Mouse (Mus musculus): ENCODE results near the gene Smarcad1.
A peak's percentile ranks its signal among the peaks of the same experiment; 100 is the strongest.

Gene Smarcad1

DNA sequence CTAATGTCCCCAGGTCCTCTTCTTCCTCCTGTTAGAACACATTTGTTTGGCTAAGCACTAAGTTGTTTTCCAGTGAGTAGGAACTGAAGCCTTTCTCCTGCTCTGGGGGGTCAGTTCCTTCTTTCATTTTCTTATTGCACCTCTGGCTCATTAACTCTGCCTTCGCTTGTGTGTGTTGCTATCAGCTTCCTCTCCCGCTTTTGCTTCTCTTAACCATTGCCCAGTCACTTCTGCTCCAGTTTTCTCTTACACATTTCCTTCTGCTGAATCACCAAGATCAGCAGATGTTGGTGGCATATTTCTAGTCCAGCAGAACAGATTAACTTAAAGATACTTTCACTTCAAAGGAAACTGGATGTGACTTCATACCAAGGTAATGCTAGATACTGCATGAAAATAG, 72.5 kb downstream of the Smarcad1 start:
- DNase-seq (ENCODE audit: low spot score) = peak; percentile 9

DNA sequence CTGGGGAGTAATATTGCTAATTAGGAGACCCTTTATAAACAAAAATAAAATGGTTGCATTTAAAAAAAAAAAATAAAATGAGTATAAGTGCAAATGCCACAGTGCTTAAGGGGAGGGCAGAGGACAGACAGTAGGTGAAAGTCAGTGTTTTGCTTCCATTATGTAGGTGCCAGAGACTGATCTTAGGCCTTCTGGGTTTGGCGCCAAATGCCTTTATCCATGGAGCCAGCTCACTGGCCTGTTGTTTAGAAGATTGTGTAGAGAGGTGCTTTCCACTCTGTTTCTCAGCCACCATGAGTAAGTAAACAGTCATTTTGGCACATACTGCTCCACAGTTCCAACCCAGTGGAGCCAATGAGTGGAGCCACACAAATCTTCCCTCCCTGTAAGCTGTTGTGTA, 75.2 kb downstream of the Smarcad1 start:
- DNase-seq (ENCODE audit: low spot score) = no peak

DNA sequence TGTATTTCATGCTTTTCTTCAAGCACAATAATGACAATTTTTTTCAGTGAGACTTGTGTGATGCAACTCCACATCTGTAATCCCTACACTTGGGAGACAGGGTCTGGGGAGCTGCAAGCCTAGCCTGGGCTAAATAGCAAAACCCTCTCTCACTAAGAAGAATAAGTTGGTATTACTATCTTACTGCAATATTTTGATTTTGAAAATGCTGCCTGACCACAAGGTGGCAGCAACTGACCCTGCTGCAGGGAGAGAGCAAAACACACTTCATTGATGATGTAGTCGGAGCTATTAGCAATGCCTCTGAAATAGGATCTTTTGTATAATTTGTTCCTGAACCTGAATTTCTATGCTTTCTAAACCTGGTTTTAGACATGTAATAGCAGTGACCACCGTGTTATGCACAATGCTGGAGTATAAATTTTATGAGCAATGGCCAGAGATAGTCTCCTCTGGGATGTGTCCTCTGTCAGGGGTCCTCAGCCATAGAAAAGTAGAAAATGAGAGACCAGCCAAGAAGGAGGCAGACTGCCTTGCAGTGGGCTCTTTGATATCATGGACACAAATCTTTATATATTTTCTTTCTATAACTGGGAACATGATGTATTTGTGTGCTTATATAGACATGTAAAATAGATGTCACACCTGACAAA, 83.8 kb downstream of the Smarcad1 start:
- peak; percentile 25 for DNase-seq (ENCODE audit: low spot score)

DNA sequence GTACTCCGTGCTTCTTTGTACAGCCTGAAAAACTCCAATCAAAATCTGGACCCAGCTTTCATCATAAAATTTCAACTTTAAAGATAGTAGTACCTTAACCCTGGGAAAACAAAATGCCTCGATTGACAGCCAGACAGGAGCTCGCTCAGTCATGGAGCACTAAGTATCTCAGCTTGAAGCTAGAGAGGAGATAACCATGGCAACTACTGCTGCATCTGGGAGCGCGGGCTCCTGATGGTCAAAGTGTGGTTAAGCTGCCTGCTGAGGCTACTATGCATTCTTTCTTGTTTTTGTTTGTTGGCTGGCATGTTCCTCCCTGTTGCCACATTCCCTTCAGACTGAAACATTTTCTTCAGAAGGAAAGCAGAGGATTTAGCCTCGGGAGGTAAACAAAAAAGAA, 90.0 kb downstream of the Smarcad1 start:
- DNase-seq (ENCODE audit: low spot score) = no peak

DNA sequence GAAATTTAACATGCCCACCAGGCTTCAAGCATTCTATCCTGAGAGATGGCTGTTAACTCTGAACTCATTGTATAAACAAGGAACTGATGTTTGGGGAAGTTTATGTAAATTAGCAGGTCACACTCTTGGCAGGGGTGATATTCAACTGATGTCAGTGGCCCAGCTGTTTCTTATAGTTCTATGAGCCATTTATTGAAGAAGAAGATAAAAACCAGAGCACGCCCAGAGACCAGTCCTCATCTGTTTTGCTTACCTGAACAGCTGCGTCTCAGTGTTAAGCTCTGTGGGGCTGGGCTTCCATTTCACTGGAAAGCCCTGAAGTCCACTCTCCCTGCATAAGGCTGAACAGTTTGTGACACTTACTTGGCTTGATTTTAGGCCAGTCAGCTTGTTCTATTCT, 95.4 kb downstream of the Smarcad1 start:
- no peak for DNase-seq (ENCODE audit: low spot score)

DNA sequence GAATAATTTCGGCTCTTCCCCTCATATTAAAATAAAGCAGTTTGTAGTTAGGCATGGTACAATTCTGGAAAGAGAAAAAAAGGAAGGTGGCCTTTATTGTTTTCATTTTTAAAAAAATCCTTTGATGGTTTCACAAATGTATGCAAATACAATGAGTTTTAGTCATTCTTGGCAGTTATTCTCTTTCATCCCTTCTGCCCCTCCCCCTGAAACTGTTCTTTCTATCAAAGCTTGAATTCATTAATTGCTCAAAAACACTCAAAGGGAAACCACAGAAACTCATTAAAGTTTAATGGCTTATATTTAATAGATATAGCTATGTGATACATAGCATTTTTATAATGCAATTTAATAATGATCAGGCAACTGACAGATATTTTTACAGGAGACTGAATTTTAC, 95.9 kb downstream of the Smarcad1 start:
- DNase-seq (ENCODE audit: low spot score) = no peak

DNA sequence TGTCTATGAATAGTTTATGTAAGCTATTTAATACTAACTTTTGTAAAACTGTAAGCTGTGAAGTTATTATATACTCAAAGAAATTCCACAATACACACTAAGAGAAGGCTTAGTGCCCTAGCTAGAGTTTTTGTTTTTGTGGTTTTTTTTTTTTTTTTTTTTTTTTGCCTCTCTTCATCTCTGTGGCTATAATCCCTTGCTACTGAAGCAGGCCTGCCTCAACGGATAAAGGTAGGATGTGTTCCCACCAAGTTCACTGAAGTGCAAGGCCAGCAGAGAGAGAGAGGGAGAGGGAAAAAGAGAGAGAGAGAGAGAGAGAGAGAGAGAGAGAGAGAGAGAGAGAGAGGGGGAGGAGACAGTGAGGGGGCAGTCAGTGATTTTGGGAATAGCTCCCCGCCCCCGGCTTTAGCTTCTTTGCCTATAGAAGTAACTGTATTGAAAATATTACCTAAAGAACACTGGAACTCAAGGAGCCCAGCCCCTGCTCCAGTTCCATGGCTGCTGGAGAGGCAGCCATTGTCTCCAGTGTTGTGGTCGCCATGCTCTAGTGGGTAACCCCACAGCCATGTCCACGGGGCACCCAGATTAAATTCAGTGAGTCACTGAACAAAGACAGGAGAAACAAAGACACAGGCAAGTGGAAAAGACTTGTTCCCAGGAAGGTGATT, 97.8 kb downstream of the Smarcad1 start:
- DNase-seq (ENCODE audit: low spot score) = no peak

DNA sequence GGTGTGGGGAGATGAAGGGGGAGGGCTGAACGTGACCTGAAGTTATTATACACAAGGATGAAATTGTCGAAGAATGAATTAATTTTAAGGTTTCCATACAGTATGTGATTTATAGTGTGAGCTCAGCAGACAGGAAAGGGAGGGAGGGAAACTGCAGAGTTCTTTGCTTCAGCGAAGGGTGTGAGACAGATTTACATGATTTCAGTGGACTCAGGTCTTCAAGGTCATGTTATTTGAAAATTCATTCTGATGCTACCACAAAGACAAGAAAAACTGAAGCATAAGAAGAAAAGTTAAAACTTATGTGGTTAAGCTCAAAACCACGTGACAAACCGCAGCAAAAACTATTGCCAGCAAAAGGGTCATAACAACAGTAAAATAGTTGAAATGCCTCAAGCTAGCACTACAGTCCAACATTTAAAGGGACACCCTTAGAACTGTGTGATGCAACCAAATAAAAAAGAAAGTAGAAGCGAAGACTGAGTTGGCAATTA, 98.4 kb downstream of the Smarcad1 start:
- DNase-seq (ENCODE audit: low spot score) = no peak

DNA sequence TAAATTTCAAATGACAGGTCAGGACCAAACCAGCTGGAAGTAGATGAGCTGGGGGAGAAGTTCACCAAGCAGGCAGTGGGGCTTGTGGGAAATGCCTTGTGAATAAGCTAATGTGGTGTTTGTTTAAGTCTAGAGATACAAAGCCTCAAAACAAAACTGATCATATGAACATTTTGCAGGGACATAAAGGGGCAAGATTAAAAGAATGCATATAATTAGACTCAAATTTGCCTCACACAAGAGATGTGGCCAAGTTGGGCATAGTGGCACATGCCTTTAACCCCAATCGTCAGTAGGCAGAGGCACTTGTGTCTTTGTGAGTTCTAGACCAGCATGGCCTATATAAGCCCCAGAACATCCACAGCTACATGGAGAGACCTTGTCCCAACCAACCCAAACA, 99.9 kb downstream of the Smarcad1 start:
- no peak for DNase-seq (ENCODE audit: low spot score)

DNA sequence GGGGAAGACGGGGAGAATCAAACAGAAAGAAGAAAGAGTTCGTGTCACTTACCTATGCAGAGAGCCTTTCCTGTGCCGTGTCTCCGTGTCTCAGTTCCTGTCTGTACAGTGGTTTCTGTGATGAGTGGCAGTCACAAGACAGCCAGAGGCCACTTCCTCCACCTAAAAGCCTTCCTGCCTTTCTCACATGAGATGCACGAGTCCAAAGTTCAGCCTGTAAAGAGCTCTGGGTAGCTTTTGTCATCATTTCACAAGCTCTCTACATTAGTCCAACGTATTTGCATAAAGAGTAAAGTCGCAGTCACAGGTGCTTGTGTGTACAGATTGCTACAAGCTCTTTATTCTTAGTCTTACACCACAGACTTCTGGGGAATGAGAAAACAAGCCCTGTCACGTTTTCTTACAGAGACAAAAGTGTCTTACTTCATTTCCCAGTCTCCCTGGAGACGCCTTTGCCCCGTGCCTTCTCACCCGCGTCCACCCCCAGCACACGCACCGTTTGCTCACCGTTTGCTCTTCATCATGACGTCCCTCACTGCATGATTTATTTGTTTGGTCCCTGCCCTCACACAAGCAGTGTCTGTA, 102.3 kb downstream of the Smarcad1 start, which contains the start of gene Hpgds:
Hpgds (minus strand) TSS at position 288 of the 585 bp plus-strand sequence.
- peak; percentile 41 for DNase-seq (ENCODE audit: low spot score)

DNA sequence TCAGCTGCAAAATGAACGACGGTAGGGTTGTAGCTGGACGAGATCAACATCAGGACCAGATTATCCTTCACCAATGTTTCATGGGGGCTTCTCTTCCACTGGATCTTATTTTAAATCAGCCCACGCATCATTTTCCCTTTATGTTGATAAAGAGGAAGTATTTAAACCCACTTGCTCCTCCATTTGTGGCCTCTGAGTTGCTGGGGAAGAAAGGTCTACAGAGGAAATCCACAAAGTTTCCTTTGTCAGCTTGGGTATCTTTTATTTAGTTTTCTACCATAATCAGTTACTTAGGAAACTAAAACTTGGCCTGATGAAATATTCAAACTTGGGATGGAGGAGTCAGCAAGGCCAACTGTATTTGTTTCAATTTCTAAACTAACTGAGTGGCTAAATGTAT, 104.0 kb downstream of the Smarcad1 start:
- DNase-seq (ENCODE audit: low spot score) = no peak

DNA sequence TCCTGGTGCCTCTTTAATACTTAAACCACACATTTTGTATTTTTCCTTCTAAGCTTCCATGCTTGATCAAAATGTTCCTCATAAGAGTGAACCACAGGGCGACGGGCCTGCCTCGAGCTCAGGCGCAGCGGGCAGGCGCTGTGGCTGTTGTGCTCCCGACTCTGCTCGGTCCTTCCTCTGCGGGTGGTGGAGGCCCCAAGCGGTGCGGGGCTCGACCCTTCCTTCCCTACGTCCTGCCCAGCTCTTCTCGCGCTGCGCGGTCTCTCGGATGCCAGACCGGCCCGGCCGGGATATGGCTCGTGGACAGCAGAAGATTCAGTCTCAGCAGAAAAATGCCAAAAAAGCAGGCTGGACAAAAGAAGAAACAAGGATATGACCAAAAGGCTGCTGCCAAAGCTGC, 108.3 kb downstream of the Smarcad1 start:
- no peak for DNase-seq (ENCODE audit: low spot score)

DNA sequence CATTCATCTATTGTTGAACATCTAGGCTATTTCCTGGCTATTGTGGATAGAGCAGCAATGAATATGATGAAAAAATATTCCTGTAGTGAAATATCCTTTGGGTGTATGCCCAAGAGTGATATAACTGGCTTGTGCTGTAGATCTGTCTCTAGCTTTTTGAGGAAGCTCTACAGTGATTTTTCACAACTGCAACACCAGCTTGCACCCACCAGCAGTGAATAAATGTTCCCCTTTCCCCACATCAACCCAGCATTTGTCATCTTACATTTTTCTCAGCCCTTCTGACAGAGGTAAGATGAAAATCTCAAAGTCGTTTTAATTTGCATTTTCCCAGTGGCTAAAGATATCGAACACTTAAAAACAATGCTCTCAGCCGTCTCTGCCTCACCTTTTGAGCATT, 111.2 kb downstream of the Smarcad1 start:
- no peak for DNase-seq (ENCODE audit: low spot score)

DNA sequence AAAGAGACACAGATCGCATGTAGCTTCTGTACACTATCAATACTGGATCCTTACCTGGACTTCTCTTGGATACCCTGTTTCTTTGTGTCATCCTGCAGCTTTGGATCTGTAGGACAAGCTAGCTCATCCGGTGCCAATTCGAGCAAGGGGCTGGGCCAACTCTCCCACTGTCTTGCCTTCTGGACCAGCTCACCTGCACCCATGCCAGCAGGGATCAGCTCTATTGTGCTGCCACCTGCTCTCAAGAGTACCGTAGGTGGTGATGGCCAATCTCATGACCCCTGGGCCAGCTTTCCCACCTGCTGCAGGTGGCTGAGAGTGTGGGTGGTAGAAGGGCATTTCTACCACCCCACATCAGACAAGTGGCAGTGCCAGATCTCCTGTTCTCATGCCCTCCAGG, 114.7 kb downstream of the Smarcad1 start:
- no peak for DNase-seq (ENCODE audit: low spot score)

DNA sequence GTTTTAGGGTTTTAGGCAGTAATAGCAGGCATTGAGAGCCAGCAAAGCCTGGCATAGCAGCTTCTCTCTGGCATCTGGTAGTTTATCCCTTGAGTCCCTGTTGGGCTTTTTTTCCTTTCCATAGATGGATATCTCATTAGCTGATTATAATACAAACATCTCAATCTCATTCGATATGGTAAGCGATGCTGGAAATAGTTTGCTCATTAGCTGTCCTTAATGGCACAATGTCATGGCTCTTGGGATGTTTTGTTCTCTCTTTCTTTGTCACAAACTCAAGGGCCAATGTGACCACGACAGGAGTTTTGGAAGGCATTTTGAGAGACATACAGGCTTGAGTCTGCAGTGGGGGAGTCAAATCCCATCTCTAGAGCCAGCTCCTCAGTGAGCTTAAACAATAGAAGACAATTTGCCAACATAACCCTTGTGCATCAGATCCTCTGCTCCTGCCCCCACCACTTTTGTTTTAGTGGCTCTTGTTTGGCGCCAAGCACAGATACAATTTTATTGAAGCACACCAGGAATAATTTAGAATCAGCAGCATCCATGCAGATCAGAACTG, 117.1 kb downstream of the Smarcad1 start:
- no peak for DNase-seq (ENCODE audit: low spot score)

DNA sequence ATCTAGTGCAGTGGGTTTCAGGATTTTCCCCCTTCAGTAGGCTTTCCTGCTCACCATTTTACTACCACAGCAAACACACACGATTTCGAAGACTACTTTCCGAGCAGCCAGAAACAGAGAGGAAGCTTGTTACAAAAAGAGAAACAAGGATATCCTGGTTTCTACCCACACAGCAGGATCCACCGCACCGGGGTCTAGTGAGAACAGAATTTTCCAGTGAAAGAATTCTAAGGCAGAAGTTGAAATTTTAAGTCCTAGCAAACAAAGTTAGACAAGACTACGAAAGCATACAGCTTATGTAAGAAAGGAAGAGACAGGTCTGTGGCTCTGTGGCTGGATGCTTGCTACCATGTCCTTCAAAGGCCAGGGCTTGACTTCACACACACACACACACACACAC, 121.8 kb downstream of the Smarcad1 start:
- no peak for DNase-seq (ENCODE audit: low spot score)

DNA sequence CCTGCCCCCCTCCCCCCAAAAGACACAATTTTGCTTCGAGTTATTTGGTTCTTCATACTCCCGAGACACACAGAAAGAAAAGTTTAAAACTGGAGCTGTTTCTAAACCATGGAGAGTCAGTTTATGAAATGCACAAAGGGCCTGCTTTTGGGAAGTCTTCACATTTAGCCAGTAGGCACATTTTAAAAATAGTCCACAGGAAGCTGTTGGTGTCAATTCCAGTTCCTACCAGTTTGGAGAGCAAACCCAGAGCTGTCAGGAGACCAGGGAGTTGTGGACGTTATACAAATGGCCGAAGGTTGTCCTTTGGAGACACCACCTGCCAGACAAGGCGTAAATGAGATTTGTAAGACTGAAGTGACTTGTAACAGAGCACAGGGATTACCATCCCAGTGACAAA, 122.6 kb downstream of the Smarcad1 start:
- DNase-seq (ENCODE audit: low spot score) = no peak

Measured in lung, postnatal 25 days (tissue).